Mouse (Mus musculus) midbrain, embryonic 11.5 days (tissue): Measurements from ENCODE around the gene Gm43738. TPM values are rescaled to one million over a fixed set of nuclear protein-coding genes. Genes with fewer than 3 reads are reported as not detected.
A peak's percentile ranks its signal among the peaks of the same experiment; 100 is the strongest.

Source experiments
- ATAC-seq: fragments of 200-750 bp; cut with Nextera tagmentation; 2 replicates; pipeline ENCODE4 v1.8.0; 2017; ENCODE audit warnings: moderate TSS enrichment, moderate library complexity; ENCODE audit not compliant: low FRiP score
- DNase-seq: peaks from one replicate; pipeline ENCODE4 v3.0.0; 2015; ENCODE audit warnings: low spot score; ENCODE audit errors: missing footprints
- H3K27ac ChIP-seq: fragments of 300-500 bp; sonication (generic); 2 replicates; pipeline ENCODE4 v1.5.1; 2014; ENCODE audit warnings: low read depth, low read length
- H3K27me3 ChIP-seq: fragments of 300-500 bp; sonication (generic); 2 replicates; pipeline ENCODE4 v1.6.1; 2014; ENCODE audit warnings: mild to moderate bottlenecking, low read length, moderate library complexity, mixed read lengths; ENCODE audit not compliant: control insufficient read depth, insufficient read depth
- H3K36me3 ChIP-seq: fragments of 300-500 bp; sonication (generic); 2 replicates; pipeline ENCODE4 v1.6.1; 2014; ENCODE audit warnings: mild to moderate bottlenecking, low read length, moderate library complexity, mixed read lengths; ENCODE audit not compliant: control insufficient read depth, insufficient read depth
- H3K4me1 ChIP-seq: fragments of 300-500 bp; sonication (generic); 2 replicates; pipeline ENCODE4 v1.6.1; 2014; ENCODE audit warnings: low read length; ENCODE audit not compliant: control insufficient read depth, insufficient read depth
- H3K4me2 ChIP-seq: fragments of 300-500 bp; sonication (generic); 2 replicates; pipeline ENCODE4 v1.6.1; 2014; ENCODE audit warnings: mild to moderate bottlenecking, moderate library complexity
- H3K4me3 ChIP-seq: fragments of 300-500 bp; sonication (generic); 2 replicates; pipeline ENCODE4 v1.5.1; 2014; ENCODE audit warnings: low read depth, low read length
- H3K9ac ChIP-seq: fragments of 300-500 bp; sonication (generic); 2 replicates; pipeline ENCODE4 v1.6.1; 2014; ENCODE audit warnings: low read length
- H3K9me3 ChIP-seq: fragments of 300-500 bp; sonication (generic); 2 replicates; pipeline ENCODE4 v1.6.1; 2016; ENCODE audit warnings: low read length; ENCODE audit not compliant: control insufficient read depth
- WGBS: fragments of 180-500 bp; shearing (Covaris S2); extraction: QIAGEN DNeasy Blood & Tissue Kit; methylation state at CpG from one replicate; pipeline ENCODE4 v1.1.7; 2014; 5-methylcytosine and 5-hydroxymethylcytosine counted together
- polyA plus RNA-seq: library from polyadenylated mRNA; unstranded; fragments of >200 nt; fragmentation: Nextera tagmentation; extraction: Ambion mirVana; gene quantifications from 2 replicates; pipeline ENCODE4 v1.2.1, GENCODE M21; 2014

Gene Gm43738
- polyA plus RNA-seq, 1 experiment from 2014 or later, result not detected

DNA sequence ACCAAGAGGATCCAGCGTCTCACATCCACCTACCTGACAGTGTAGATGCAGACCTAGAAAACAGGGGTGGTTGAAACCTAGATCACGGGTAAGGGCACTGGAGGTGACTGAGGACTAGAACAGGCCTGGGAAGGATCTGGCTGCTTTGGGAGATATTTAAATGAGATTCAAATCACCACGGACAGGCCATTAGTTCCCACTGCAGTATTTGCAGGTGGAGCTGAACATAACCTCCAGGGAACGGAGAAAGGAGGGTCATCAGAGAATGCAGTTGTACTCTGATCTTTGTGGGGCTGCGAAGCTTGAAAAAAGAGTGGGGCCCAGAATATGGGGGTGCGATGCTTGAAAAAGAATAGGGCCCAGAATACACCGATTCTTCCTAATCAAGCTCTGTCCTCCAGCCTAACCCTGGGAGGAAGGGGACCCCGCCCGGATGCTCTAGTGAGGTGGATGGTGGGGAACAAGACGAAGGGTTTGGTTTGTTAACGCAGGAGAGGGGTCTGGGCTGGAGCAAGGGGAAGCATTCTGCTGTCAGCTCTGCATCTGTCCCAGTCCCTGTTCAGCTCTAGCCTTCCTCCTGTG is 8.3 kb downstream of the Gm43738 start:
- H3K4me3 ChIP-seq, result peak overlapping the region; percentile 60
- peak overlapping the region; percentile 76 for H3K9ac ChIP-seq
- peaks cover 22% of the 10 kb centered on the region for H3K4me1 ChIP-seq
- DNase-seq (peak; percentile 94), ATAC-seq (peak; percentile 19)
- H3K9me3 ChIP-seq, result no peaks in the 10 kb centered on the region
- H3K4me2 ChIP-seq, result peak overlapping the region; percentile 97
- peaks cover 13% of the 10 kb centered on the region; the same call in 1 of the 2 replicates for H3K36me3 ChIP-seq
- 18% methylated on average over 11 of the region's 11 CpGs for WGBS
- peaks cover 33% of the 10 kb centered on the region for H3K27me3 ChIP-seq
- H3K27ac ChIP-seq, result peak overlapping the region; percentile 25; the same call in 1 of the 2 replicates

DNA sequence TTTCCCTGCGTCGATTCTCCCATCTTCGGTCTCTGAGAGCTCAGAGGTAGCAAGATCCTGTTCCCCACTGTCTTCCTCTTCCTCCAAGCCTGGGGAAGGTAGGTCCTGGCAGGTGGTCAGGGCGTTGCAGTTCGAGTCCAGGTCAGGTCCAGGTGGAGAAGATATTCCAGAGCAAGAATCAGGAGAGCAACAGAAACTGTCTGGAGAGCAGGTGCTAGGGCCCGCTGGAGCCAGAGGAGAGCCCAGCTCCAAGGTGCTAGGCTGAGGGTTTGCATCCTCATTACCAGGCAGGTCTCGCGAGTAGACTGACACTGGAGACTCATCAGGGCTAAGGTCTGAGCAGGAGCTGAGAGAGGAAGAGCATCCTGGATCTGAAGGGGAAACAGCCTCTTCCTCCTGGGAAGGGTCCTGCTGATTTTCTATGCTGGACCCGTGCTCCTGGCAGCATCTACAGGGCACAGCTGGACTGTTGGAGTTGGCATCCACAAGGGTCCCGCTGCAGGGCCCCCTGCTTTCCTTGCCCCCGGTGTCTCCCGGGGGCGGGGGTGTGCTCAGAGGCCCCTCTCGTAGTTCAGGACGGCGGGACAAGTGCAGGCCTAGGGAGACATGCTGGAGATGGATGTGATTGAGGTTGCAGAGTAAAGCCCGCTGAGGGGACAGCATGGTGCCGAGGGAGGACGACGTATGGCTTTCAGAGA is 8.9 kb downstream of the Gm43738 start:
- H3K9ac ChIP-seq, result peak overlapping the region; percentile 76
- peak; percentile 92 for DNase-seq
- 12% methylated on average over 20 of the region's 20 CpGs for WGBS
- peak overlapping the region; percentile 97 for H3K4me2 ChIP-seq
- peaks cover 33% of the 10 kb centered on the region for H3K27me3 ChIP-seq
- no peak for ATAC-seq
- no peaks in the 10 kb centered on the region for H3K9me3 ChIP-seq
- peak overlapping the region; percentile 60 for H3K4me3 ChIP-seq
- H3K27ac ChIP-seq, result no peak overlapping the region
- H3K4me1 ChIP-seq, result peaks cover 23% of the 10 kb centered on the region
- peaks cover 11% of the 10 kb centered on the region; the same call in 1 of the 2 replicates for H3K36me3 ChIP-seq

DNA sequence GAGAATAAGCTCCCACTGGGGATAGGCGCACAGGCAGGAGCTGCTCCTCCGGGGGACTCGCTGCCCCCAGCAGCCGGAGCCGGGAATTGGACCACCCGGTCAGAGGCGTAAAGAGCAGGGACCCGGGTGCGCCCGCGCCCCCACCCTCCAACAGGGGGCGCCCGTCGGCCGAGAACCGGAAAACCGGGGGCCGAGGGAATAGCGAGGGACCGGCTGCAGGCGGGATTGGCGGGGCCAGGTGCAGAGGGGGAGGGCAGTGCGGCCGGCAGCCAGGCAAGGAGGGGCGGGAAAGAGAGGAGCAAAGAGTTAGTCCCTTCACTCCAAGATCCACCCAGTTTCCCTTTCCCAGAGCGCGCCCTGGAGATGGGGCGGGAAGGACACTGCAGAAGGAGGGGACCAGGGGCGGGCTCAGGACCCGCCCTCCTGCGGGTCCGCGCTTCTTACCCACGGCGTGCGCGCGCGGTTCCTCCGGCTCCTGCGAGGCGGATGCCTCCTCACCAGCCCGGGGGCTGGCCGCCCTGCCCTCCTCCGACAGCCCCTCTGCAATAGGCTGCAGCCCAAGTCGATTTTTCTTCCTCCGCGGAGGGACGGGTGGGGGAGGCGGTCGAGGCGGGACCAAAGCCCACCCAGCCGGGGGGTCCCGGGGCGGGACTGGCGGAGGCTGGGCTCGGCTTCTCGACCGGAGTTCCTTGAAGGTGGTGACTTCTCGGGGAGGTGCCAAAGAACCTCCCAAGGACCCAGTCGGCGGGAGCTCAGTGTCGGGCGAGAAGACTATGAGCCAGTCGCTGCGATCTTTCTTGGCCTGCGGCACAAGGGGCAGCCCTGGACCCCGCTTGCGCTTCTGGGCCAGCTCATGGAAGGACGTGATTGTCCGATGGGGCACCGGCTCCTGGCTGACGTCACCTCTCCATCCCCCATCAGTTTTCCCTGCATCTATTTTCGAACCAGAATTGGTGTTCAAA is 9.9 kb downstream of the Gm43738 start:
- ATAC-seq (peak; percentile 64), DNase-seq (peak; percentile 99)
- WGBS, result under 1% methylated on average over 73 of the region's 74 CpGs
- Histone ChIP-seq H3K9me3 (no peaks in the 10 kb centered on the region), H3K27ac (peak overlapping the region; percentile 11; the same call in 1 of the 2 replicates), H3K36me3 (peaks cover 8% of the 10 kb centered on the region; the same call in 1 of the 2 replicates), H3K27me3 (peaks cover 33% of the 10 kb centered on the region), H3K4me3 (peak overlapping the region; percentile 60), H3K4me2 (peak overlapping the region; percentile 97), H3K4me1 (peaks cover 23% of the 10 kb centered on the region), H3K9ac (peak overlapping the region; percentile 76)

GRCm38 (mm10) chr3:89089882-89090591 is 10.9 kb downstream of the Gm43738 start:
- Histone ChIP-seq H3K9me3 (no peaks in the 10 kb centered on the region), H3K4me1 (peaks cover 23% of the 10 kb centered on the region), H3K9ac (peak overlapping the region; percentile 76), H3K4me3 (peak overlapping the region; percentile 60), H3K27ac (no peak overlapping the region), H3K27me3 (peaks cover 33% of the 10 kb centered on the region), H3K36me3 (0 out of 2 replicates have a peak, but pooled peaks cover 3% of the 10 kb centered on the region), H3K4me2 (peak overlapping the region; percentile 97)
- DNase-seq, result peak; percentile 94
- ATAC-seq, result peak; percentile 41
- under 1% methylated on average over 38 of the region's 40 CpGs for WGBS

GRCm38 (mm10) chr3:89088974-89089373 is 11.9 kb downstream of the Gm43738 start:
- Histone ChIP-seq H3K27ac (no peak overlapping the region), H3K27me3 (peaks cover 33% of the 10 kb centered on the region), H3K4me3 (no peak overlapping the region), H3K36me3 (no peaks in the 10 kb centered on the region), H3K4me2 (peak overlapping the region; percentile 97; the same call in 1 of the 2 replicates), H3K9me3 (no peaks in the 10 kb centered on the region), H3K4me1 (peaks cover 23% of the 10 kb centered on the region), H3K9ac (no peak overlapping the region; the same call in 1 of the 2 replicates)
- no peak for DNase-seq
- no peak for ATAC-seq
- WGBS, result 69% methylated on average over 14 of the region's 14 CpGs

DNA sequence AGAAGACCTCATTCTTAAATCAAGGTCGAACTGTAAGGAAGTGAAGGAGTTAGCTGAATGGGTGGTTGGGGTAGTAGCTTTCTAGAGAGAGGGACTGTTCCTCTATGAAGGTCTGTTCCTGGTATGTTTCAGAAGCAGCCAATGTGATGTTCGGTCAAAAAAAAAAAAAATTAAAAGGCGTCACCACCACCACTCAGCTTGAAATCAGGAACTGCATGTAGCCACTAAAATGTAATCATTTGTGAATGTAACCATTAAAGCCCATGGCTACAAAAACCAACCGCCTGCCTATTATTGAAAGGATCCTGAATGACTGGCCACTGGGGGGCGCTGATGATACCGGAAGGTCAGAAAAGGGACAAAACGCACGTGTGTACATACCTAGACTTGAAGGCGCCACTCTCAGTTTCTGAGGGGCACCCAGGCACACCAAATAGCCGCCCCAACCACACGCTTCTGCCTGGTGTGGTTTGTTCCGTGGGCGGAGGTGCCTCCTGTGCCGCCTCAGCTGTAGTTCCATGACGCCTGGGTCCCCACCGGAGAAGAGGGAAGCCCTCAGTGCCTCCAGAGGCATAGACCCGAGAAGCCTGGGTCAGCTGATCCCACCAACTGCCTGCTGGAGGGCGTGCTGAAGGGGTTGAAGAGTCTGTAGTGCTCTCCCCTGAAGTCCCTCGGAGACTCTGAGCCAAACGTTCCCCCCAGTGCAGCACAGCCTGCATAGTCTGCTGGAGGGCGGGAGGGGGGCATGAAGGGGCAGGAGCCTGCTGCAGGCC is 13.4 kb downstream of the Gm43738 start:
- no peak overlapping the region for H3K9ac ChIP-seq
- H3K4me3 ChIP-seq, result no peak overlapping the region
- H3K4me1 ChIP-seq, result peaks cover 19% of the 10 kb centered on the region
- no peaks in the 10 kb centered on the region for H3K9me3 ChIP-seq
- 33% methylated on average over 21 of the region's 21 CpGs for WGBS
- peak; percentile 97 for DNase-seq
- ATAC-seq, result no peak
- H3K4me2 ChIP-seq, result no peak overlapping the region
- no peak overlapping the region for H3K27ac ChIP-seq
- H3K36me3 ChIP-seq, result no peaks in the 10 kb centered on the region
- H3K27me3 ChIP-seq, result peaks cover 31% of the 10 kb centered on the region

- DNase-seq (no peak), ATAC-seq (no peak)
- Histone ChIP-seq H3K9me3 (no peaks in the 10 kb centered on the region), H3K4me1 (peaks cover 7% of the 10 kb centered on the region), H3K4me3 (no peak overlapping the region), H3K36me3 (peaks cover 5% of the 10 kb centered on the region; the same call in 1 of the 2 replicates), H3K4me2 (no peak overlapping the region), H3K27ac (no peak overlapping the region), H3K9ac (no peak overlapping the region), H3K27me3 (peaks cover 20% of the 10 kb centered on the region)
- WGBS, result 88% methylated on average over 12 of the region's 12 CpGs
Observed at GRCm38 (mm10) chr3:89084654-89085190, 16.2 kb downstream of the Gm43738 start.
